16 mouse cellular contexts compared by ENCODE assay signal in genomic region chr5:134118798-134119407, GRCm38 (mm10). TPM values are rescaled to one million over a fixed set of nuclear protein-coding genes. Genes with fewer than 3 reads are reported as not detected.
DNase-seq lines count a peak whose midpoint lies in the region; ATAC-seq and TF ChIP-seq lines count a peak whose summit lies in the region.
"Had no signal": no experiment of that assay in that cellular context is flagged by ENCODE, and none has a peak within 500 bp of the region (broad histone marks: within the 10 kb centered on the region; RNA-seq: fewer than 3 reads in every experiment).

No protein-coding gene starts in this region.

- no peak for ATAC-seq in heart, embryonic 13.5 days (ENCODE audit: extremely low read depth, insufficient number of reproducible peaks, low FRiP score, low TSS enrichment)
- 0 out of 2 replicates have a peak, but pooled peaks have one; percentile 33 for ATAC-seq in lung, embryonic 14.5 days (ENCODE audit: insufficient read depth)
- no peak for ATAC-seq in liver, postnatal 0 days
- ATAC-seq: liver, embryonic 12.5 days; lung, postnatal 0 days had no signal

- H3K27me3 ChIP-seq in heart, embryonic 13.5 days (replicated peaks) = no peaks in the 10 kb centered on the region
- H3K27me3 ChIP-seq in lung, embryonic 14.5 days (ENCODE audit: insufficient read depth, low read length) = no peaks in the 10 kb centered on the region
- H3K27me3 ChIP-seq in liver, postnatal 0 days (ENCODE audit: insufficient read depth, low read length) = no peaks in the 10 kb centered on the region
- H3K27me3 ChIP-seq: embryonic facial prominence, embryonic 15.5 days; forebrain, embryonic 12.5 days; liver, embryonic 12.5 days had no signal

- H3K4me1 ChIP-seq in heart, embryonic 13.5 days = peaks cover 48% of the 10 kb centered on the region
- peaks cover 4% of the 10 kb centered on the region; the same call in 1 of the 2 replicates for H3K4me1 ChIP-seq in lung, embryonic 14.5 days (ENCODE audit: insufficient read depth)
- H3K4me1 ChIP-seq in liver, postnatal 0 days (ENCODE audit: insufficient read depth) = 0 out of 2 replicates have a peak, but pooled peaks cover 4% of the 10 kb centered on the region
- H3K4me1 ChIP-seq: embryonic facial prominence, embryonic 15.5 days; liver, embryonic 12.5 days had no signal

- no peak for TF ChIP-seq EP300 in liver, postnatal 0 days (IDR thresholded peaks at IDR 0.05; ENCODE audit: low read depth)

- H3K9me3 ChIP-seq in heart, embryonic 13.5 days = no peaks in the 10 kb centered on the region
- no peaks in the 10 kb centered on the region for H3K9me3 ChIP-seq in lung, embryonic 14.5 days (ENCODE audit: low read depth, low read length)
- no peaks in the 10 kb centered on the region for H3K9me3 ChIP-seq in liver, postnatal 0 days (ENCODE audit: low read length)
- H3K9me3 ChIP-seq: embryonic facial prominence, embryonic 15.5 days; forebrain, embryonic 12.5 days; hindbrain, embryonic 10.5 days; liver, embryonic 12.5 days had no signal

- no peak for TF ChIP-seq CTCF in lung, embryonic 14.5 days (IDR thresholded peaks at IDR 0.05; ENCODE audit: low read depth)
- no peak for TF ChIP-seq CTCF in brain, embryonic 14.5 days (IDR thresholded peaks at IDR 0.05; ENCODE audit: borderline replicate concordance, extremely low read depth, insufficient read depth, insufficient read length)
- no peak for TF ChIP-seq CTCF in liver, postnatal 0 days (IDR thresholded peaks at IDR 0.05; ENCODE audit: low read depth)

- TF ChIP-seq POLR2A in brain, embryonic 14.5 days (IDR thresholded peaks at IDR 0.05; ENCODE audit: borderline replicate concordance, extremely low read depth, insufficient read depth, insufficient read length, poor library complexity, severe bottlenecking) = no peak

- H3K4me2 ChIP-seq in heart, embryonic 13.5 days = no peak overlapping the region
- H3K4me2 ChIP-seq in lung, embryonic 14.5 days = no peak overlapping the region
- no peak overlapping the region for H3K4me2 ChIP-seq in liver, postnatal 0 days (ENCODE audit: low read depth, low read length)
- H3K4me2 ChIP-seq: embryonic facial prominence, embryonic 15.5 days; forebrain, embryonic 12.5 days; liver, embryonic 12.5 days had no signal

- no peak overlapping the region for H3K4me3 ChIP-seq in heart, embryonic 13.5 days
- no peak overlapping the region for H3K4me3 ChIP-seq in lung, embryonic 14.5 days (ENCODE audit: low read depth, low read length)
- H3K4me3 ChIP-seq in liver, postnatal 0 days (ENCODE audit: low read depth, low read length) = no peak overlapping the region
- H3K4me3 ChIP-seq: embryonic facial prominence, embryonic 15.5 days; forebrain, embryonic 12.5 days; hindbrain, embryonic 10.5 days; liver, embryonic 12.5 days had no signal

- H3K27ac ChIP-seq in heart, embryonic 13.5 days (replicated peaks) = peak overlapping the region; percentile 76
- H3K27ac ChIP-seq in lung, embryonic 14.5 days (ENCODE audit: low read depth) = no peak overlapping the region
- H3K27ac ChIP-seq in liver, postnatal 0 days (ENCODE audit: low read depth) = no peak overlapping the region
- H3K27ac ChIP-seq: embryonic facial prominence, embryonic 15.5 days; forebrain, embryonic 12.5 days; hindbrain, embryonic 10.5 days; liver, embryonic 12.5 days had no signal

- WGBS in heart, embryonic 13.5 days = 86% methylated on average over 15 of the region's 15 CpGs
- 84% methylated on average over 15 of the region's 15 CpGs for WGBS in lung, embryonic 14.5 days
- 83% methylated on average over 15 of the region's 15 CpGs for WGBS in liver, postnatal 0 days (ENCODE audit: insufficient replicate concordance)

- DNase-seq in heart, adult 8-10 months (ENCODE audit: low spot score) = no peak
- no peak for DNase-seq in lung, embryonic 14.5 days
- no peak for DNase-seq in lung, postnatal 25 days (ENCODE audit: low spot score)
- DNase-seq in brain, embryonic 14.5 days (ENCODE audit: low read depth) = peak; percentile 12
- no peak for DNase-seq in liver, postnatal 0 days
- no peak for DNase-seq in frontal cortex, adult 2 months (ENCODE audit: extremely low spot score in 1 of 2, low spot score in 1 of 2)
- DNase-seq: cerebellum, adult 2 months; left cerebral cortex, postnatal 4 days; retina, postnatal 1 day; thymus, adult 18-20 months had no signal

- 0 out of 2 replicates have a peak overlapping the region, but pooled peaks have one; percentile 13 for H3K9ac ChIP-seq in heart, embryonic 13.5 days
- no peak overlapping the region for H3K9ac ChIP-seq in lung, embryonic 14.5 days
- H3K9ac ChIP-seq in liver, postnatal 0 days (replicated peaks) = no peak overlapping the region
- H3K9ac ChIP-seq: embryonic facial prominence, embryonic 15.5 days; forebrain, embryonic 12.5 days; liver, embryonic 12.5 days had no signal

- peaks cover 3% of the 10 kb centered on the region for H3K36me3 ChIP-seq in heart, embryonic 13.5 days
- H3K36me3 ChIP-seq in lung, embryonic 14.5 days (ENCODE audit: insufficient read depth) = no peaks in the 10 kb centered on the region
- H3K36me3 ChIP-seq in liver, postnatal 0 days (replicated peaks; ENCODE audit: insufficient read depth, low read length) = no peaks in the 10 kb centered on the region
- H3K36me3 ChIP-seq: liver, embryonic 12.5 days had no signal

RNA-seq across cellular contexts. Expression of gene Castor2, which starts 19.4 kb away (rescaled TPM):
- 5.3 and 6.4 TPM in 2 replicates for polyA plus RNA-seq in heart, embryonic 13.5 days (2015; fragmentation: Nextera tagmentation; extraction: Ambion mirVana)
- 10 to 100 TPM; 21.6 to 32.9 (median 25.9) TPM for total RNA-seq in heart, adult 8-10 months (2022)
- 3.7 and 4.9 TPM in 2 replicates for polyA plus RNA-seq in lung, embryonic 14.5 days (2014; fragmentation: Nextera tagmentation; extraction: Ambion mirVana)
- 22.1 and 38.3 TPM in 2 replicates for polyA plus RNA-seq in brain, embryonic 14.5 days (2012; rRNA removed)
- 0.69 and 1.00 TPM in 2 replicates for polyA plus RNA-seq in liver, postnatal 0 days (2015; fragmentation: Nextera tagmentation; extraction: Ambion mirVana)
- 38.6 and 41.1 TPM in 2 replicates for polyA plus RNA-seq in frontal cortex, adult 2 months (2012; rRNA removed)

RNA-seq across cellular contexts. Expression of gene Rcc1l, which starts 57.7 kb away (rescaled TPM):
- polyA plus RNA-seq in heart, embryonic 13.5 days (2015; fragmentation: Nextera tagmentation; extraction: Ambion mirVana) = 24.3 and 25.4 TPM in 2 replicates
- total RNA-seq in heart, adult 8-10 months (2022) = 10 to 100 TPM; 32.2 to 40.2 (median 33.8) TPM
- 31.2 and 35.5 TPM in 2 replicates for polyA plus RNA-seq in lung, embryonic 14.5 days (2014; fragmentation: Nextera tagmentation; extraction: Ambion mirVana)
- polyA plus RNA-seq in brain, embryonic 14.5 days (2012; rRNA removed) = 15.5 and 18.0 TPM in 2 replicates
- 10.2 and 10.8 TPM in 2 replicates for polyA plus RNA-seq in liver, postnatal 0 days (2015; fragmentation: Nextera tagmentation; extraction: Ambion mirVana)
- 17.1 and 17.8 TPM in 2 replicates for polyA plus RNA-seq in frontal cortex, adult 2 months (2012; rRNA removed)
